Mouse (Mus musculus): ENCODE data around the gene Cyp2c37. TPM values are rescaled to one million over a fixed set of nuclear protein-coding genes. Genes with fewer than 3 reads are reported as not detected.

Cyp2c37 gene
- not detected in 2 replicates for polyA plus RNA-seq (2012; ENCODE audit: low replicate concordance)

GRCm38 (mm10) chr19:39992140-39992539 lies at the start of gene Cyp2c37:
TSS of gene Cyp2c37 (plus strand) at chr19:39992424.

Other genes with a start within 250 kb of the Cyp2c37 start
- gene Cyp2c40, start 179.6 kb upstream of the Cyp2c37 start, polyA plus RNA-seq (2012; ENCODE audit: low replicate concordance) = not detected in 2 replicates
- gene Cyp2c69, start 105.6 kb upstream of the Cyp2c37 start, polyA plus RNA-seq (2012; ENCODE audit: low replicate concordance) = not detected in 2 replicates
- not detected in 2 replicates for gene Cyp2c54, start 81.4 kb downstream of the Cyp2c37 start, polyA plus RNA-seq (2012; ENCODE audit: low replicate concordance)
- not detected in 2 replicates for gene Cyp2c50, start 97.3 kb downstream of the Cyp2c37 start, polyA plus RNA-seq (2012; ENCODE audit: low replicate concordance)
- not detected in 2 replicates for gene Cyp2c70, start 194.9 kb downstream of the Cyp2c37 start, polyA plus RNA-seq (2012; ENCODE audit: low replicate concordance)

Measured in hematopoietic multipotent progenitor cell, adult 10-12 weeks (in vitro differentiated cells).